Mouse (Mus musculus): Measurements from ENCODE around the gene Zfyve21.

Gene Zfyve21

GRCm38 (mm10) chr12:111791474-111792104 lies 22.4 kb upstream of the Zfyve21 start:
- TF ChIP-seq GATA4 (IDR thresholded peaks at IDR 0.05; ENCODE audit: insufficient replicate concordance, low read length), result no peak

GRCm38 (mm10) chr12:111794102-111794501 lies 19.9 kb upstream of the Zfyve21 start:
- TF ChIP-seq GATA4 (IDR thresholded peaks at IDR 0.05; ENCODE audit: insufficient replicate concordance, low read length), result no peak

DNA sequence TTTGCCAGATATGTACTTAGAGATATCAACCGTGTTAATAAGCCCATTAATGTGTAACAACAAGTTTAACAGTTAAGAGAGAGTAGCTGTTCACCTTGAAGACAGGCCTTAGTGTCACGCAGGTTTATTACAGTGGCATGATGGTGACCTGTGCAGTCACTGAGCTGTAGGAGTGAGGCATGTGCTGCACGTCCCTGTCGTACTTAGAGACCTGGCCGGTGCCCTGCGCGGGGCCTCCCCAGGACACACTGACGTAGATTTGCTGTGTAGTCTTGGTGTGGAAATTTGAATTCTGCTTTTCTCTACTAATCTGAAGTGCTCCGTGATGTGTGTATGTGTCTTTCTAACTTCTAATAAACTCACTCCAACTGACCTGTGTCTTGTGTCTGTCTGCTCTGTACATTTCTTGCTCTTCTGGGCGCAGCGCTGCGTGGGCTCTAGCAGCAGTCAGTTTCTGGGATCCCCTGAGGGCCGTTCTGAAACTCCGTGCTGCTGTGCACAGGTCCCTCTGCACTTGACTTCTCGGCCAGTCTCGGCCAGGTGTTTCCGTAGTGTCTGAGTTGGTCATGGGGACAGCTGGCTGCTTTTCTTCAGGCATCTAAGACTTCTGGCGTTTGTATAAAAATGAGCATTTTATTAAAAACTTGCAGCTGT lies 19.3 kb upstream of the Zfyve21 start:
- TF ChIP-seq GATA4 (IDR thresholded peaks at IDR 0.05; ENCODE audit: insufficient replicate concordance, low read length), result no peak

DNA sequence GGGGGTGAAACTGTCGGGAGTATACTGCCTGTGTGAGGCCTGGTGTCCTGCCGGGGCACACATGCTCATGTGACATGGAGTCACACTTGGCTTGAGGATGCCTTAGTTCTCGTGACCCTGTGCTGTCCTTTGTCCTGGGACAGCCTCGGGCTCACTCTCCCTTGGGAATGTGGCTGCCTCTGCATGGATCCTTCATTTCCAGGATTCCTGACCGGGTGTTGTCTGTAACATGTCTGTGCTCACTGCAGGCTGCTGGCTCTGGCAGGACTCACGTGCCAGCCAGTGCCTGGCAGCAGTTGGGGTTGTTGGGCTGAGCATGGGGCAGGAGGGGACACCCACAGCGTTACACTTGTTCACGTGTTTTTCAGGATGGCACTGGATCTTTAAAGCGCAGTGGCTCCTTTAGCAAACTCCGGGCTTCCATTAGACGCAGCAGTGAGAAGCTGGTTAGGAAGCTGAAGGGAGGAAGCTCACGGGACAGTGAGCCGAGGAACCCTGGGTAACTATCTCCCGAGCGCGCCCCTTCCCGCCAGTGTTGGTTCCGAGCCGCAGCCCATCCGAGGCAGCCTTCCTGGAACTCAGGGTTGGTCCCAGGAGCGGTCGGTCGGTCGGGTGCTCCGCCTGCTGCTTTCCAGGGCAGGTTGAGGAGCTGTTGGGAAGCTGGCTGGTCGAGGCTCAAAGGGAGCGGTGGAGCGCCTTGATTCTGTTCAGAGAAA lies 18.6 kb upstream of the Zfyve21 start:
- TF ChIP-seq GATA4 (IDR thresholded peaks at IDR 0.05; ENCODE audit: insufficient replicate concordance, low read length), result no peak

DNA sequence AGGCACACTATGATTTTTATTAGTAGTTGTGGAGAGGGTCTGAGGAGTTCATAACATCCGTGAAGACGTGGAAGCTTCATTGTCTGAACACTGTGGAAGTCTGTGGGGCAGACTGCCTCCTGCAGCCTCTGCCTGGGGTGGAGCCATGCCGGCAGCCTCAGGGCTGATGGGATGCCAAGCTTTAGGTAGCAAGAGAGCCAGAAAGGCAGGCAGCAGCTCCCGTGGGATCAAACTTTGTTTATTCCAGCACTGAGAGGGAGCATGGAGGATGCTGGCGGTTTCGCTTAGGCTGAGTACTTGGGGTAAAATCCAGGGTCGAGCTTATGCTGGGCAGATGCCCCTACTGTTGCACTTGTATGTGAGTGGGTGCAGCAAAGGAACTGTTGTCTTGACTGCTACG lies 16.7 kb upstream of the Zfyve21 start:
- no peak for TF ChIP-seq GATA4 (IDR thresholded peaks at IDR 0.05; ENCODE audit: insufficient replicate concordance, low read length)

GRCm38 (mm10) chr12:111798493-111798892 lies 15.5 kb upstream of the Zfyve21 start:
- no peak for TF ChIP-seq GATA4 (IDR thresholded peaks at IDR 0.05; ENCODE audit: insufficient replicate concordance, low read length)

GRCm38 (mm10) chr12:111800459-111801183 lies 13.3 kb upstream of the Zfyve21 start:
- TF ChIP-seq GATA4 (IDR thresholded peaks at IDR 0.05; ENCODE audit: insufficient replicate concordance, low read length), result no peak

- no peak for TF ChIP-seq GATA4 (IDR thresholded peaks at IDR 0.05; ENCODE audit: insufficient replicate concordance, low read length)
Measured at GRCm38 (mm10) chr12:111803538-111803937, 10.4 kb upstream of the Zfyve21 start.

DNA sequence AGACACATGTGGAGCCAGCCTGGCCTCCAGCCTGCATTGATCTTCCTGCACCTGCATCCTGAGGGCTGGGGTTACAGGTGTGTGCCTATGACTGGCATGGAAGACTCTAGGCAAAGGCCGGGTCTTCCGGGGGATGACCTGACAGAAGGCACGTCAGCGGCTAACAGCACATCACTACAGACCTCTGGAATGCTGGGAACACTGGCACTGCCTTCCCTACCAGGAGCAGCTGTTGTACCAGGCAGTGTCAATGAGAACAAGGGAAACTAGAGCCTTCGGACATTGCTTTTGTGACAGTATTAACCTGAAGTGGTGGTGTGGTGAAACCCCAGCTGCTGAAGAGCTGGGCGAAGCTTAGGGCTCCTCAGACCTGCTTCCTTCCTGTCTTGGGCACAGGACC lies 5.2 kb upstream of the Zfyve21 start:
- TF ChIP-seq GATA4 (IDR thresholded peaks at IDR 0.05; ENCODE audit: insufficient replicate concordance, low read length), result no peak

- no peak for TF ChIP-seq GATA4 (IDR thresholded peaks at IDR 0.05; ENCODE audit: insufficient replicate concordance, low read length)
Measured at GRCm38 (mm10) chr12:111809762-111810161, 4.2 kb upstream of the Zfyve21 start.

- TF ChIP-seq GATA4 (IDR thresholded peaks at IDR 0.05; ENCODE audit: insufficient replicate concordance, low read length), result no peak
Measured at GRCm38 (mm10) chr12:111812075-111812474, 1.9 kb upstream of the Zfyve21 start.

GRCm38 (mm10) chr12:111812611-111813010 lies 1.4 kb upstream of the Zfyve21 start:
- TF ChIP-seq GATA4 (IDR thresholded peaks at IDR 0.05; ENCODE audit: insufficient replicate concordance, low read length), result no peak

- no peak for TF ChIP-seq GATA4 (IDR thresholded peaks at IDR 0.05; ENCODE audit: insufficient replicate concordance, low read length)
Measured at GRCm38 (mm10) chr12:111813111-111813765, 732 bp upstream of the Zfyve21 start.

- TF ChIP-seq GATA4 (IDR thresholded peaks at IDR 0.05; ENCODE audit: insufficient replicate concordance, low read length), result peak; percentile 39; the same call in 1 of the 2 replicates
Measured at GRCm38 (mm10) chr12:111814769-111815762, 1.1 kb downstream of the Zfyve21 start.

Measured in liver, adult (tissue).